Mouse (Mus musculus) bone marrow macrophage, adult 2 months (primary cell): ENCODE measurements around the gene Med13.

Experiments used
- CTCF ChIP-seq: IDR thresholded peaks from 2 replicates; pipeline ENCODE4 v1.5.1; 2012; ENCODE audit warnings: low read depth, mild to moderate bottlenecking, low read length, moderate library complexity
- POLR2A ChIP-seq: IDR thresholded peaks from 2 replicates; pipeline ENCODE4 v1.6.1; 2012; ENCODE audit warnings: mild to moderate bottlenecking, low read depth, low read length, borderline replicate concordance

DNA sequence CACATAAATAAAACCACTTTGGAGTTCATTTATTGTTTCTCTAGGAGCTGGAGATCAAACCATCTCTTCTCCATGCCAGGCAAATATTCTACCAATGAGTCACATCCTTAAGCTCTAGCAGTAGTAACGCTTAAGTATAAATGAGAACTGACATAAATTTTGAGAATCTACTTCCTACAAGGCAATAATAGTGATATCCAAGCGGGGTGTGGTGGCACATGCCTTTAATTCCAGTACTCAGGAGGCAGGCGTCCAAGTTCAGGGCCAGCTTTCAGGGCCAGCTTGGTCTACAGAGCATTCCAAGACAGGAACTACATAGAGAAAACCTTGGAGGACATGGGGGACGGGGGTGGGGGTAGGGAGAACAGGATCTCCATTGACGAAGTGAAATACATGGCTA, 33.2 kb downstream of the Med13 start:
- TF ChIP-seq CTCF (no peak), POLR2A (no peak)
